Mouse (Mus musculus): ENCODE results near the gene Wwtr1. TPM values are rescaled to one million over a fixed set of nuclear protein-coding genes. Genes with fewer than 3 reads are reported as not detected.

Wwtr1 gene
- polyA plus RNA-seq, 1 experiment from 2014 or later, result 17.4 TPM

DNA sequence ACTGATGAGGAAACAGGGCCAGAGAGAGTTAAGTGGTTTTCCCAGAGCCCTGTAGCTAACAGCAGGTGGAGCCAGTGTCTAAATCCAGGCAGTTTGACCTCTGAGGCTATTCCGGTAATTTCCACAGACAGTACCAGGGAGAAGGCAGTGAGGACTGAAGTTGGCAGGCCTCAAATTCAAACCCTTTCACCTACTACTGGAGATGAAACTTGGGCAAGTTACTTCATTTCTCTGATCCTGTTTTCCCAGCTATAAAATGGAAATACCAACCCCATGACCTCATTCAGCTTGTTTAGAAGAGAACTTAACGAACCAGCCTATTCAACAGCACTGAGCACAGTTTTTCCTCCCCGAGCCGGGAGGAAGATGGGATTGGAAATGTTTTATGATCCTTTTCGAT is 105.4 kb downstream of the Wwtr1 start:
- 9% methylated on average over 5 of the region's 5 CpGs for WGBS
- Histone ChIP-seq H3K4me1 (peaks cover 35% of the 10 kb centered on the region), H3K9me3 (replicated peaks) (no peaks in the 10 kb centered on the region), H3K4me3 (replicated peaks) (0 out of 2 replicates have a peak overlapping the region, but pooled peaks have one; percentile 17), H3K36me3 (no peaks in the 10 kb centered on the region), H3K27ac (peak overlapping the region; percentile 88), H3K4me2 (peak overlapping the region; percentile 50), H3K9ac (no peak overlapping the region), H3K27me3 (no peaks in the 10 kb centered on the region)
- peak; percentile 61 for ATAC-seq (replicated peaks; ENCODE audit: low FRiP score)

GRCm38 (mm10) chr3:57469325-57469724 is 106.4 kb downstream of the Wwtr1 start:
- Histone ChIP-seq H3K4me1 (peaks cover 35% of the 10 kb centered on the region), H3K4me3 (replicated peaks) (no peak overlapping the region), H3K27me3 (no peaks in the 10 kb centered on the region), H3K36me3 (no peaks in the 10 kb centered on the region), H3K27ac (no peak overlapping the region), H3K4me2 (no peak overlapping the region), H3K9ac (no peak overlapping the region), H3K9me3 (replicated peaks) (no peaks in the 10 kb centered on the region)
- no peak for ATAC-seq (replicated peaks; ENCODE audit: low FRiP score)
- 97% methylated on average over 3 of the region's 3 CpGs for WGBS

DNA sequence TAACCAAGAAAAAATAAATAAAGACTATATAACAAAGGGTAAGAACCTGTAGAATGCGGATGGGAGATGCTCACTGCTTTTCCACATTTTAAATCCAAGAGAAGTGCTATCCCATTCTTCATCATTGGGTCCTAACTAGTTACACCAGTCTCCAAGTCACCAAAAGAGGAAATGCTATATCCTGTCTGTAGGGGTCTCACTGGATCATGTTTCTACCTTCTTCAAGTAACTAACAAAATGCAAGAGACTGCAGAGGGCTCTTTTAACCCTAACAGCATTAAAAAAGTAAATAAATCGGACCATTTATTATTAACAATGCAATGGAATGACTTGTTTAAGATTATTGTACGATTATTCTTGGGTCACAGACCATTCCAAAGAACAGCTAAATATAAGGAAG is 109.4 kb downstream of the Wwtr1 start:
- WGBS, result 64% methylated on average over 3 of the region's 3 CpGs
- H3K36me3 ChIP-seq, result peaks cover 16% of the 10 kb centered on the region
- no peak overlapping the region for H3K27ac ChIP-seq
- peaks cover 15% of the 10 kb centered on the region for H3K4me1 ChIP-seq
- H3K9me3 ChIP-seq (replicated peaks), result no peaks in the 10 kb centered on the region
- 0 out of 2 replicates have a peak, but pooled peaks have one; percentile 37 for ATAC-seq (replicated peaks; ENCODE audit: low FRiP score)
- H3K27me3 ChIP-seq, result no peaks in the 10 kb centered on the region
- no peak overlapping the region for H3K4me3 ChIP-seq (replicated peaks)
- H3K9ac ChIP-seq, result no peak overlapping the region
- no peak overlapping the region for H3K4me2 ChIP-seq

DNA sequence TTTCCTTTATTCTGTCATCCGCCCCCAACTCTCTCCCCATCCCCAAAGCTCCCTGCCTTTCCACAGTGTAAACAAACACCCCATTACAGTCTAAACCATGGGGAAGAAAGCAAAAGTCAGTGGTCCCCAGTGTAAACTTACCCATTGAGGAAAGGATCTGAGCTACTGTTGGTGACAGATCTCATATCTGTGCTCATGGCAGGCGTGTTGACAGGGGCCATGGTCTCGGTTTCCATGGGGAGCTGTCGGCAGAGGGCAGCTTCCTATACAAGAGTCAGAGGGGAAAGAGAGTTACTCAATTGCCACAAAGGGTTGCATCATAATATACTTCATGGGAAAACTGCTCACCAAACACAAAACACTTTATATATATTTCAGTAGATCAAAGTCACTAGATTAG is 112.4 kb downstream of the Wwtr1 start:
- Histone ChIP-seq H3K27ac (no peak overlapping the region), H3K9me3 (replicated peaks) (no peaks in the 10 kb centered on the region), H3K4me2 (no peak overlapping the region), H3K4me1 (peaks cover 7% of the 10 kb centered on the region; the same call in 1 of the 2 replicates), H3K4me3 (replicated peaks) (no peak overlapping the region), H3K27me3 (no peaks in the 10 kb centered on the region), H3K36me3 (peaks cover 34% of the 10 kb centered on the region), H3K9ac (no peak overlapping the region)
- 80% methylated on average over 4 of the region's 4 CpGs for WGBS
- ATAC-seq (replicated peaks; ENCODE audit: low FRiP score), result no peak

DNA sequence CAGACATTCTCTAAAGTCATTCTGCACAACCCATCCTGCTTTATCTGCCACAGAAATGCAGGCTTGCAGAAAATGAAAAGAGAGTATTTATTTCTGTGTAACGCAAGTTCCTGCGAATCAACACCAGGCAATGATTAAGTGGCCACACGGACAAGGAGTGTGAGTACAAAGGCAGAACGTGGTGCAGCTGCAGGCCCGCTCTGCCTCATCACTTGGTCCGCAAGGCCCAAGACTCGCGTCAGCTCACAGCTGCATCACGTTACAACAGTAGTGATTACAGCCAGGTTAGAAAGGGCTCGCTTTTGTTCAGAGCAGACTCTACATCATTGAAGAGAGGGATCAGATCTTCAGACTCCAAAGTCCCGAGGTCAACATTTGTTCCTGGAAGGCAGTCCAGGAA is 117.1 kb downstream of the Wwtr1 start:
- peak; percentile 79 for ATAC-seq (replicated peaks; ENCODE audit: low FRiP score)
- H3K9me3 ChIP-seq (replicated peaks), result no peaks in the 10 kb centered on the region
- 28% methylated on average over 11 of the region's 11 CpGs for WGBS
- H3K9ac ChIP-seq, result no peak overlapping the region
- no peak overlapping the region for H3K4me2 ChIP-seq
- H3K36me3 ChIP-seq, result peaks cover 44% of the 10 kb centered on the region
- no peaks in the 10 kb centered on the region for H3K27me3 ChIP-seq
- H3K4me3 ChIP-seq (replicated peaks), result no peak overlapping the region
- peak overlapping the region; percentile 48 for H3K27ac ChIP-seq
- peaks cover 10% of the 10 kb centered on the region; the same call in 1 of the 2 replicates for H3K4me1 ChIP-seq

- 0 out of 2 replicates have a peak overlapping the region, but pooled peaks have one; percentile 10 for H3K27ac ChIP-seq
- no peak for ATAC-seq (replicated peaks; ENCODE audit: low FRiP score)
- 28% methylated on average over 5 of the region's 5 CpGs for WGBS
These were observed 127.3 kb downstream of the Wwtr1 start for GRCm38 (mm10) chr3:57448445-57448844.

DNA sequence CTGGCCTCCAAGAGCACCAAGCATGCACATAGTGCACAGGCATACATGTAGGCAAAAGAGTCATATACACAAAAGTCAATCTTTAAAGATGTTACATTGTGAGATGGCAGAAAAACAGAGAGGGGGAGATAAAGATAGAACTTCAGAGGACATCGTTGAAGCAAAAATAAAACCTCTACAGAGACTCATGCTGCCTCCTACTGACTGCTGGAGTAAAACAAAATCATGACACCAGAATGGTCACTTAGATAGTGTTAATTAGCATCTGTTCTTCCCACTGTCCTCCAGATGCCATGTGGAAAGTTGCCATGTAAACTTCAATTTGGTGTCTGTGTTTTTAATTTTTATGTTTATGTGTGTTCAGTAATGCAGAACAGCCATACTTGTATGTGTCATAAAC is 127.8 kb downstream of the Wwtr1 start:
- Histone ChIP-seq H3K4me1 (0 out of 2 replicates have a peak, but pooled peaks cover 4% of the 10 kb centered on the region), H3K36me3 (no peaks in the 10 kb centered on the region), H3K27ac (peak overlapping the region; percentile 10; the same call in 1 of the 2 replicates), H3K9ac (no peak overlapping the region), H3K27me3 (no peaks in the 10 kb centered on the region), H3K9me3 (replicated peaks) (no peaks in the 10 kb centered on the region), H3K4me2 (no peak overlapping the region), H3K4me3 (replicated peaks) (no peak overlapping the region)
- WGBS, result 39% methylated on average over 1 of the region's 1 CpGs
- no peak for ATAC-seq (replicated peaks; ENCODE audit: low FRiP score)

More at GRCm38 (mm10) chr3:57448445-57448844, 127.3 kb downstream of the Wwtr1 start:
- Histone ChIP-seq H3K4me3 (replicated peaks) (no peak overlapping the region), H3K4me2 (no peak overlapping the region), H3K9ac (no peak overlapping the region), H3K4me1 (0 out of 2 replicates have a peak, but pooled peaks cover 4% of the 10 kb centered on the region), H3K9me3 (replicated peaks) (no peaks in the 10 kb centered on the region), H3K36me3 (no peaks in the 10 kb centered on the region), H3K27me3 (no peaks in the 10 kb centered on the region)

DNA sequence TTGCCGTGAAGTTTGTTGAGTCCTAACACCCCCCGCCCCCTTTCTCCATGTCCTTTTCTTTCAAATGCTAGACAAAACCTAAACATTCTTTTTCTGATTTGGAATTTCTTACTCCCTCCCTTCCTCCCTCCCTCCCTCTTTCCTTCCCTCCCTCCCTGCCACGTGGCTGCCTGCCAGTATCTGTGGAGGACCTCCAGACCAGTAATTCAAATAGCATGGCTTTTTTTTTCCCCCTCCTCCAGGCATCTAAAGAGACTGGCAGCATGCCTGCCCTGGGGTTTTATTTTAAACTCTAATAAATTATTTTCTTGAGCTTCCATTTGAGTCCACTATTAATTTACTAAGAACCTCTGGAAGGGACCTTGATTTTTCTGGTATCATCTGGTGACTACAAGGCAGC is 130.0 kb downstream of the Wwtr1 start:
- Histone ChIP-seq H3K4me1 (0 out of 2 replicates have a peak, but pooled peaks cover 4% of the 10 kb centered on the region), H3K27ac (peak overlapping the region; percentile 30; the same call in 1 of the 2 replicates), H3K4me2 (no peak overlapping the region), H3K9me3 (replicated peaks) (no peaks in the 10 kb centered on the region), H3K4me3 (replicated peaks) (no peak overlapping the region), H3K27me3 (no peaks in the 10 kb centered on the region), H3K9ac (no peak overlapping the region), H3K36me3 (no peaks in the 10 kb centered on the region)
- no peak for ATAC-seq (replicated peaks; ENCODE audit: low FRiP score)
- 44% methylated on average over 3 of the region's 3 CpGs for WGBS

- Histone ChIP-seq H3K27me3 (no peaks in the 10 kb centered on the region), H3K36me3 (no peaks in the 10 kb centered on the region), H3K9me3 (replicated peaks) (no peaks in the 10 kb centered on the region), H3K4me3 (replicated peaks) (no peak overlapping the region), H3K9ac (no peak overlapping the region), H3K4me1 (no peaks in the 10 kb centered on the region), H3K27ac (no peak overlapping the region), H3K4me2 (no peak overlapping the region)
- WGBS, result 59% methylated on average over 3 of the region's 3 CpGs
- ATAC-seq (replicated peaks; ENCODE audit: low FRiP score), result no peak
These were observed 134.8 kb downstream of the Wwtr1 start for GRCm38 (mm10) chr3:57440956-57441355.

GRCm38 (mm10) chr3:57435364-57435763 is 140.3 kb downstream of the Wwtr1 start:
- no peaks in the 10 kb centered on the region for H3K27me3 ChIP-seq
- no peak overlapping the region for H3K4me2 ChIP-seq
- no peaks in the 10 kb centered on the region for H3K36me3 ChIP-seq
- no peaks in the 10 kb centered on the region for H3K9me3 ChIP-seq (replicated peaks)
- ATAC-seq (replicated peaks; ENCODE audit: low FRiP score), result no peak
- H3K4me1 ChIP-seq, result no peaks in the 10 kb centered on the region
- H3K27ac ChIP-seq, result no peak overlapping the region
- H3K4me3 ChIP-seq (replicated peaks), result no peak overlapping the region
- H3K9ac ChIP-seq, result no peak overlapping the region
- 87% methylated on average over 8 of the region's 8 CpGs for WGBS

GRCm38 (mm10) chr3:57431706-57432105 is 144.0 kb downstream of the Wwtr1 start:
- no peak for ATAC-seq (replicated peaks; ENCODE audit: low FRiP score)

GRCm38 (mm10) chr3:57429486-57429885 is 146.2 kb downstream of the Wwtr1 start:
- no peaks in the 10 kb centered on the region for H3K27me3 ChIP-seq
- no peak for ATAC-seq (replicated peaks; ENCODE audit: low FRiP score)
- H3K4me1 ChIP-seq, result peaks cover 19% of the 10 kb centered on the region
- 41% methylated on average over 4 of the region's 4 CpGs for WGBS
- no peak overlapping the region for H3K9ac ChIP-seq
- H3K36me3 ChIP-seq, result no peaks in the 10 kb centered on the region
- H3K4me2 ChIP-seq, result no peak overlapping the region
- peak overlapping the region; percentile 55; the same call in 1 of the 2 replicates for H3K27ac ChIP-seq
- H3K4me3 ChIP-seq (replicated peaks), result no peak overlapping the region
- no peaks in the 10 kb centered on the region for H3K9me3 ChIP-seq (replicated peaks)

More at GRCm38 (mm10) chr3:57431706-57432105, 144.0 kb downstream of the Wwtr1 start:
- H3K4me1 ChIP-seq, result peaks cover 10% of the 10 kb centered on the region
- no peak overlapping the region for H3K9ac ChIP-seq
- H3K27ac ChIP-seq, result no peak overlapping the region
- 80% methylated on average over 3 of the region's 3 CpGs for WGBS
- H3K4me3 ChIP-seq (replicated peaks), result no peak overlapping the region
- no peaks in the 10 kb centered on the region for H3K36me3 ChIP-seq
- H3K27me3 ChIP-seq, result no peaks in the 10 kb centered on the region
- no peak overlapping the region for H3K4me2 ChIP-seq
- no peaks in the 10 kb centered on the region for H3K9me3 ChIP-seq (replicated peaks)
